Mouse (Mus musculus): ENCODE measurements at regions not wholly inside any gene's neighbourhood (a gene's known extent, or its start where the extent isn't known, plus 50 kb on each side); places are given as distances from the start of the nearest gene placed in this dataset.

GRCm38 (mm10) chr13:92986719-92987553, 142.4 kb downstream of the Mtx3 start:
- peak; percentile 71 for DNase-seq (ENCODE audit: low spot score)

GRCm38 (mm10) chr13:92987691-92988090, 143.1 kb downstream of the Mtx3 start:
- no peak for DNase-seq (ENCODE audit: low spot score)

- DNase-seq (ENCODE audit: low spot score) = no peak
These were observed 144.0 kb downstream of the Mtx3 start for GRCm38 (mm10) chr13:92988600-92988999.

GRCm38 (mm10) chr13:92990316-92991206, 146.0 kb downstream of the Mtx3 start:
- no peak for DNase-seq (ENCODE audit: low spot score)

Measured in layer of hippocampus, adult 9-10 months (tissue).